Mouse (Mus musculus) neural tube, embryonic 14.5 days (tissue): ENCODE results near the gene Gm49378. TPM values are rescaled to one million over a fixed set of nuclear protein-coding genes. Genes with fewer than 3 reads are reported as not detected.

Experiments
- ATAC-seq: fragments of 200-750 bp; cut with Nextera tagmentation; 2 replicates; pipeline ENCODE4 v1.8.0; 2017; ENCODE audit warnings: low read depth, mild to moderate bottlenecking, moderate TSS enrichment, moderate library complexity
- H3K27ac ChIP-seq: fragments of 300-500 bp; sonication (generic); 2 replicates; pipeline ENCODE4 v1.5.1; 2014; ENCODE audit warnings: low read depth, mild to moderate bottlenecking, control low read depth, low read length, moderate library complexity, mixed read lengths
- H3K27me3 ChIP-seq: fragments of 300-500 bp; sonication (generic); 2 replicates; pipeline ENCODE4 v1.6.1; 2014; ENCODE audit warnings: low read length; ENCODE audit not compliant: control insufficient read depth, insufficient read depth
- H3K36me3 ChIP-seq: fragments of 300-500 bp; sonication (generic); 2 replicates; pipeline ENCODE4 v1.6.1; 2014; ENCODE audit warnings: low read length, mixed read lengths; ENCODE audit not compliant: control insufficient read depth, insufficient read depth
- H3K4me1 ChIP-seq: fragments of 300-500 bp; sonication (generic); 2 replicates; pipeline ENCODE4 v1.6.1; 2014; ENCODE audit warnings: low read length; ENCODE audit not compliant: control insufficient read depth, insufficient read depth
- H3K4me2 ChIP-seq: fragments of 300-500 bp; sonication (generic); 2 replicates; pipeline ENCODE4 v1.6.1; 2014; ENCODE audit warnings: mild to moderate bottlenecking, low read depth, low read length, control low read depth
- H3K4me3 ChIP-seq: fragments of 300-500 bp; sonication (generic); 2 replicates; pipeline ENCODE4 v1.5.1; 2014; ENCODE audit warnings: low read depth, low read length, control low read depth, mixed read lengths
- H3K9ac ChIP-seq: fragments of 300-500 bp; sonication (generic); replicated peaks from 2 replicates; pipeline ENCODE4 v1.6.1; 2014; ENCODE audit warnings: low read depth, mild to moderate bottlenecking, control low read depth, low read length, mixed read lengths
- H3K9me3 ChIP-seq: fragments of 300-500 bp; sonication (generic); 2 replicates; pipeline ENCODE4 v1.6.1; 2016; ENCODE audit warnings: low read length; ENCODE audit not compliant: control insufficient read depth
- WGBS: fragments of 180-500 bp; shearing (Covaris S2); extraction: QIAGEN DNeasy Blood & Tissue Kit; methylation state at CpG from one replicate; pipeline ENCODE4 v1.1.7; 2014; 5-methylcytosine and 5-hydroxymethylcytosine counted together
- polyA plus RNA-seq: library from polyadenylated mRNA; unstranded; fragments of >200 nt; fragmentation: Nextera tagmentation; extraction: Ambion mirVana; gene quantifications from 2 replicates; pipeline ENCODE4 v1.2.1, GENCODE M21; 2014

Gene Gm49378
- polyA plus RNA-seq, 1 experiment from 2014 or later: 2.9 TPM

- no peak overlapping the region for H3K4me2 ChIP-seq
- H3K4me1 ChIP-seq: peaks cover 14% of the 10 kb centered on the region; the same call in 1 of the 2 replicates
- H3K9me3 ChIP-seq: no peaks in the 10 kb centered on the region
- no peak for ATAC-seq
- no peak overlapping the region for H3K4me3 ChIP-seq
- no peak overlapping the region for H3K9ac ChIP-seq
- H3K36me3 ChIP-seq: peaks cover 20% of the 10 kb centered on the region; the same call in 1 of the 2 replicates
- H3K27me3 ChIP-seq: no peaks in the 10 kb centered on the region
- H3K27ac ChIP-seq: no peak overlapping the region
- 95% methylated on average over 13 of the region's 13 CpGs for WGBS
Observed at GRCm38 (mm10) chr14:55641291-55641690, 3.6 kb upstream of the Gm49378 start.

- WGBS: 97% methylated on average over 14 of the region's 14 CpGs
Observed at GRCm38 (mm10) chr14:55640816-55641215, 3.1 kb upstream of the Gm49378 start.

GRCm38 (mm10) chr14:55635523-55636007 lies 2.1 kb downstream of the Gm49378 start, which contains the start of gene Ipo4:
Ipo4 (minus strand) TSS chr14:55635957.
- Histone ChIP-seq H3K36me3 (peaks cover 52% of the 10 kb centered on the region), H3K27me3 (no peaks in the 10 kb centered on the region), H3K27ac (peak within 1 kb of the TSS; percentile 72), H3K4me2 (peak within 1 kb of the TSS; percentile 95), H3K4me3 (peak within 1 kb of the TSS; percentile 54), H3K4me1 (peaks cover 8% of the 10 kb centered on the region; the same call in 1 of the 2 replicates), H3K9ac (peak within 1 kb of the TSS; percentile 58), H3K9me3 (no peaks in the 10 kb centered on the region)
- peak; percentile 93 for ATAC-seq
- WGBS: 2% methylated on average over 30 of the region's 33 CpGs

More at GRCm38 (mm10) chr14:55640816-55641215, 3.1 kb upstream of the Gm49378 start:
- H3K9me3 ChIP-seq: no peaks in the 10 kb centered on the region
- H3K4me1 ChIP-seq: peaks cover 14% of the 10 kb centered on the region; the same call in 1 of the 2 replicates
- no peak overlapping the region for H3K9ac ChIP-seq
- peaks cover 23% of the 10 kb centered on the region; the same call in 1 of the 2 replicates for H3K36me3 ChIP-seq
- no peak overlapping the region for H3K4me2 ChIP-seq
- H3K4me3 ChIP-seq: no peak overlapping the region
- no peaks in the 10 kb centered on the region for H3K27me3 ChIP-seq
- H3K27ac ChIP-seq: no peak overlapping the region
- ATAC-seq: no peak

DNA sequence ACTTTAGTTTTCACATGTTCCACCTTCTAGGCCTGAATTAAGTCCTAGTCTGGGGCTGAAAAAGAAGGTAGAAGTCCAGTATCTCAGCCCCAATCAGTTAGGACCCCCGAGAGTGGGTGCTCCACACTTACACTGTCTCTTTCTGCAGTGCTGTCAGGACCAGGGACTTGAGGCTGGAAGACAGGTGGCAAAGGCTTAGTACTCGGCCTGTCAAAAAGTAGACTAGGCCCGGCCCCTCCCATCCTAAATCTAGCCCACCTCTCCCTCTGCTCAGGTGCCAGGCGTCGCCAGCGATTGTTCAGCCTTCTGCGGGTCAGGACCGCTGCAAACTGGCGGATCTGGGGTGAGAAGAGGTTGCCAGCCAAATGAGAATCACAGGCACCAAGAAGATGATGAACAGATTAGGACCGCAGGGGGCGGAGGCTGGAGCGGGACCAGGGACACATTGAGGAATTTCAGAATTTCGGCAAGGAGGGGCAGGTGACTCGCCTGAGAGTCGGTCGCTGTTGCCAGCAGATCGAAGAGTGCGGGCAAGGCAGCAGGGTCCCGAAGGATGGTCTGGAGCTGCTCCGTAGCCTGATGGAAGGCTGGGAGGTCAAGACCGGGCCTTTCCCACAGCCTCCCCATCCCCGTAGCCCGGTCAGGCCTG lies 2.7 kb downstream of the Gm49378 start:
- peak overlapping the region; percentile 58 for H3K9ac ChIP-seq
- 3% methylated on average over 23 of the region's 23 CpGs for WGBS
- peaks cover 54% of the 10 kb centered on the region for H3K36me3 ChIP-seq
- no peaks in the 10 kb centered on the region for H3K9me3 ChIP-seq
- ATAC-seq: no peak; the same call in none of the 2 replicates
- H3K27me3 ChIP-seq: no peaks in the 10 kb centered on the region
- peak overlapping the region; percentile 54 for H3K4me3 ChIP-seq
- H3K27ac ChIP-seq: peak overlapping the region; percentile 72
- peak overlapping the region; percentile 95 for H3K4me2 ChIP-seq
- H3K4me1 ChIP-seq: peaks cover 8% of the 10 kb centered on the region; the same call in 1 of the 2 replicates

- Histone ChIP-seq H3K4me2 (no peak overlapping the region), H3K9ac (no peak overlapping the region), H3K27ac (no peak overlapping the region), H3K4me1 (peaks cover under 1% of the 10 kb centered on the region; the same call in 1 of the 2 replicates), H3K9me3 (no peaks in the 10 kb centered on the region), H3K4me3 (no peak overlapping the region), H3K36me3 (peaks cover 88% of the 10 kb centered on the region), H3K27me3 (no peaks in the 10 kb centered on the region)
- 50% methylated on average over 5 of the region's 5 CpGs for WGBS
- no peak for ATAC-seq
Observed at GRCm38 (mm10) chr14:55629312-55629711, 8.4 kb downstream of the Gm49378 start.

- WGBS: 83% methylated on average over 27 of the region's 27 CpGs
- Histone ChIP-seq H3K27me3 (no peaks in the 10 kb centered on the region), H3K9me3 (no peaks in the 10 kb centered on the region), H3K36me3 (peaks cover 85% of the 10 kb centered on the region), H3K4me2 (no peak overlapping the region), H3K27ac (no peak overlapping the region), H3K4me1 (no peaks in the 10 kb centered on the region), H3K4me3 (no peak overlapping the region), H3K9ac (no peak overlapping the region)
- ATAC-seq: no peak
Observed at GRCm38 (mm10) chr14:55628077-55628827, 9.4 kb downstream of the Gm49378 start.

- H3K4me1 ChIP-seq: no peaks in the 10 kb centered on the region
- peak; percentile 38; the same call in 1 of the 2 replicates for ATAC-seq
- peak overlapping the region; percentile 11; the same call in 1 of the 2 replicates for H3K4me3 ChIP-seq
- no peaks in the 10 kb centered on the region; the same call in 1 of the 2 replicates for H3K36me3 ChIP-seq
- no peaks in the 10 kb centered on the region for H3K9me3 ChIP-seq
- no peaks in the 10 kb centered on the region for H3K27me3 ChIP-seq
- H3K27ac ChIP-seq: no peak overlapping the region
- H3K4me2 ChIP-seq: peak overlapping the region; percentile 2; the same call in 1 of the 2 replicates
- WGBS: 52% methylated on average over 22 of the region's 22 CpGs
- no peak overlapping the region for H3K9ac ChIP-seq
Observed at GRCm38 (mm10) chr14:55618486-55619195, 19.1 kb downstream of the Gm49378 start.

- peak; percentile 81 for ATAC-seq
- peak within 1 kb of the TSS; percentile 26; the same call in 1 of the 2 replicates for H3K4me2 ChIP-seq
- no peaks in the 10 kb centered on the region for H3K9me3 ChIP-seq
- H3K36me3 ChIP-seq: no peaks in the 10 kb centered on the region
- peak within 1 kb of the TSS; percentile 11; the same call in 1 of the 2 replicates for H3K4me3 ChIP-seq
- H3K4me1 ChIP-seq: no peaks in the 10 kb centered on the region
- no peak within 1 kb of the TSS for H3K9ac ChIP-seq
- no peaks in the 10 kb centered on the region for H3K27me3 ChIP-seq
- no peak within 1 kb of the TSS for H3K27ac ChIP-seq
- WGBS: 30% methylated on average over 21 of the region's 21 CpGs
Observed at GRCm38 (mm10) chr14:55617822-55618221, 19.9 kb downstream of the Gm49378 start, which contains the start of gene Rec8. Rec8 (plus strand) TSS chr14:55618037.
